Comparison of ENCODE assay signal across 17 mouse cellular contexts in the genomic region with DNA sequence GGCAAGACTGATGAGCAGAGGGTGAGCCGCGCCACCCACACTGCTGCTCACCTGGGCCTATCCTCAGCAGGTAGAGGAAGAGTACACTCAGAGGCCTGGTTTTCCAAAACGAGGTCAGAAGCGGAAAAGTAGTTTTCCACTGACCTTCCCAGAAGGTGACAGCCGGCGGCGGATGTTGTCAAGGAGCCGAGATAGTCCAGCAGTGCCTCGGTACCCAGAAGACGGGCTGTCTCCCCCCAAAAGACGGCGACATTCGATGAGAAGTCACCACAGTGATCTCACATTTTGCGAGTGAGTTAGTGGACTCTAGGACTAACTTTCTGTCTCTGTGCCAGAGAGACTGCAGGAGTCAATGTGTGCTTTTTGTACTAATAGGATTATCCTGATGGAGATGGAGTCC.
"Had no signal": no experiment of that assay in that cellular context is flagged by ENCODE, and none has a peak within 500 bp of the region (broad histone marks: within the 10 kb centered on the region; RNA-seq: fewer than 3 reads in every experiment).

No protein-coding gene starts in this region.

- H3K4me2 ChIP-seq: liver, embryonic 15.5 days; lung, embryonic 15.5 days; midbrain, embryonic 11.5 days; midbrain, embryonic 13.5 days; midbrain, embryonic 15.5 days; neural tube, embryonic 13.5 days; neural tube, embryonic 15.5 days had no signal

- DNase-seq: liver, postnatal 0 days; lung, adult 2 months; lung, postnatal 14 days; lung, postnatal 36 days; right cerebral cortex, postnatal 14 days; thymus, adult 2 months; thymus, postnatal 25 days; thymus, postnatal 4 days had no signal

- H3K27me3 ChIP-seq: liver, embryonic 15.5 days; lung, embryonic 15.5 days; megakaryocyte, embryonic 14.5 days; midbrain, embryonic 13.5 days; midbrain, embryonic 15.5 days; neural tube, embryonic 13.5 days; neural tube, embryonic 15.5 days had no signal

- H3K9ac ChIP-seq: liver, embryonic 15.5 days; liver, postnatal 0 days; lung, embryonic 15.5 days; midbrain, embryonic 13.5 days; midbrain, embryonic 15.5 days; neural tube, embryonic 13.5 days; neural tube, embryonic 15.5 days had no signal

- H3K9me3 ChIP-seq: liver, embryonic 15.5 days; lung, embryonic 15.5 days; megakaryocyte, embryonic 14.5 days; midbrain, embryonic 13.5 days; midbrain, embryonic 15.5 days; neural tube, embryonic 13.5 days; neural tube, embryonic 15.5 days had no signal

- H3K4me3 ChIP-seq: liver, embryonic 15.5 days; lung, embryonic 15.5 days; megakaryocyte, embryonic 14.5 days; midbrain, embryonic 13.5 days; midbrain, embryonic 15.5 days; neural tube, embryonic 13.5 days; neural tube, embryonic 15.5 days had no signal

- H3K4me1 ChIP-seq: liver, embryonic 15.5 days; lung, embryonic 15.5 days; midbrain, embryonic 13.5 days; midbrain, embryonic 15.5 days; neural tube, embryonic 13.5 days; neural tube, embryonic 15.5 days had no signal

- H3K27ac ChIP-seq: liver, embryonic 15.5 days; lung, embryonic 15.5 days; macrophage; midbrain, embryonic 13.5 days; midbrain, embryonic 15.5 days; neural tube, embryonic 13.5 days; neural tube, embryonic 15.5 days had no signal
